Mouse (Mus musculus): ENCODE measurements around the gene Asnsd1.
"Not testable (repeated sequence)": the region's sequence is repeated elsewhere in the genome, so short reads cannot be mapped to it uniquely, and the experiment has no call there.

Gene Asnsd1

DNA sequence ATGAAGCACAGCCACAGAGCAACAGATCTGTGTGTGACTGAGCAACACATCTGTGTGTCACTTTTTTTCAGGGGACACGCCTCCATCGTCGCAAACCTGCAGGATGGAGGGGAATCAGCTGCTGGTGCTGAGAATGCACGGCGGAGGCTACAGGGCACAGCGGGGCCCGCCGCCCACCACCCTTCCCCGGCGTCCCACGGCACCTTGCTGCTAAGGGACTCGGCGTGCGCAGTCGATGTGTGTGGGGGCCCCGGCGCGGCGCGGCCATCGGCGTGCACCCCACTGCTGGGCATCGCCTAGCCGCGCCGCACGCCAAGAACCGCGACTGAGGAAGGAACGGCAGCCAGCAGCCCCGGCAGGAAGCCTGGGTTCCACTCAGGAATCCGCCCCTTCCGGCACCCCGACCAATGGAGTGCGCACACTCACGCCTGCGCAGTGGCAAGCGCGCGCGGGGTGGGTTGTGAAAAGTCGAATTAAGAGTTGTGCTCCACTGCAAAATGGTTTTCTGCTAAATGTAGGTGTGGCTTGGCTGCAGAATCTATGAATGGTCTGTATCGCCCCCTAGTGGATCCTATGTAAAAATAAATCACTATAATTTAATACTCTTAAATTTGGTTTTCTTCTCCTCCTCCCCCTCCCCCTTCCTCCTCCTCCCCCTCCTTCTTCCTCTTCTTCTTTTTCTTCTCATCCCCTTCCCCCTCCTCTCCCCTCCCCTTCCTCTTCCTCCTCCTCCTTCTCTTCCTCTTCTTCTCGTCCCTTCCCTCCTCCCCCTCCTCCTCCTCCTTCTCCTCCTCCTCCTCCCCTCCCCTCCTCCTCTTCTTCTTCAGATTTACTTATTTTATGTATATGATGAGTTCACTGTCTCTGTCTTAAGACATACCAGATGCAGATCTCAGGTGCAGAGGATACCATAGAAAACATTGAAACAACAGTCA is at the start of gene Asnsd1, which contains the start of the genes Asdurf and Gm28551:
Gene Asnsd1, minus strand, starts transcription at position 426 of the 935 bp plus-strand sequence.
Gene Asdurf, minus strand, starts transcription at position 293 of the 935 bp plus-strand sequence.
Gene Gm28551, minus strand, starts transcription at position 341 of the 935 bp plus-strand sequence.
- DNase-seq: peak; percentile 98

DNA sequence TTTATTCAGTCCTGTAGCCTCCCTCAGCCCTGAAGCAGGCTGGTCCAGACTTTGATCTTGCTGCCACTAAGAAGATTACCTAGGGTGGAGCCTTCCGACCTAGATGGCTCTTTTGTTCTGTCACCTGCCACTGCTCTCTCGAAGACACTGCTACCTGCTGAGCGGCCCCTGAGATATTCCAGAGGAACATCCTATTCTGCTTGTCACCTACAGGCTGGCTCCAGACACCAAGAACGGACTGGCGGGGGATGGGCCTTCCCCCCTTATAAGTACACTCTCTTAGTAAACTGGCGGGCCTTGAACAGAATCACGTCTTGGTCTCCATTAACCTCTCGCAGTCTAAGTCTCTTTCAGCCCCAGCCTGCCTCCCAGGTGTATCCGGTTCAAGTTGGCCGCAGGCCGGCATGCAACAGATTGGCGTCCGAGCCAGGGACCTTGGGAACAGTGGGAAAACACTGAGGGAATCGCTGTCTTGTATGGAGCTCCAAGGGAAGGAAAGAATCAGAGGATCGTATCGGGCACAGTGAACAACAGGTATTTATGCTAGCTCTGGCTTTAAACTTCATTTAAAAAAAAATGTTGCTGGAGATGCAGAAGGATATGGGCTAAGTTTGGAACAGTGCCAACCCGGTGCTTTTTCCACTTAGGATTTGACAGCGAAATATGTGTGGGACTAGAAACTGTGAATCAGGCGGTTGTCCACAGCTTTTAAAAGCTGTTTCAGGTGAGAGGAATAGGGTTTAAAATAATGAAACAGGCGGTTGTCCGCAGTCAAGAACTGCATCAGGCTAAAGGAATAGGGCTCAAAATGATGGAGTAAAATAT is 41.6 kb upstream of the Asnsd1 start:
- peak; percentile 25 to 52 for DNase-seq

DNA sequence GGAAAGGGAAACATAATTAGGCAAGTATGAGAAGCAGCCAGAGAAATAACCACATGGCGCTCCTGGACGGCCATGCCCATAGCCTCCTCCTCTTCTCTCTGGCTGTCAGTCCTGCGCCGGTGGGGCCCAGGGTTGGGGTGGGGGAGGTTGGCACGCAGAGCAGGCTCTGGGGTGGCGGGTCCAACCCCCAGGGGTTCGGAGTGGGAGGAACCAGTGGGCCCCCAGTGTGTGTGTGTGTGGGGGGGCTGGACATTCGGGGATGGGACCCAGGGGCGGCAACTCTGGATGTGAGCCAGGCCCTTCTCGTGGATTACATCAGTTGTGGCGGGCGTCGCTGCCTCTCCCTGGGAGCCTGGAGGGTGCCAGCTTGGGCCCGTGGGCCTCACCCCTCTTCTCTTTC is 36.2 kb upstream of the Asnsd1 start:
- DNase-seq: peak; percentile 28 to 40

DNA sequence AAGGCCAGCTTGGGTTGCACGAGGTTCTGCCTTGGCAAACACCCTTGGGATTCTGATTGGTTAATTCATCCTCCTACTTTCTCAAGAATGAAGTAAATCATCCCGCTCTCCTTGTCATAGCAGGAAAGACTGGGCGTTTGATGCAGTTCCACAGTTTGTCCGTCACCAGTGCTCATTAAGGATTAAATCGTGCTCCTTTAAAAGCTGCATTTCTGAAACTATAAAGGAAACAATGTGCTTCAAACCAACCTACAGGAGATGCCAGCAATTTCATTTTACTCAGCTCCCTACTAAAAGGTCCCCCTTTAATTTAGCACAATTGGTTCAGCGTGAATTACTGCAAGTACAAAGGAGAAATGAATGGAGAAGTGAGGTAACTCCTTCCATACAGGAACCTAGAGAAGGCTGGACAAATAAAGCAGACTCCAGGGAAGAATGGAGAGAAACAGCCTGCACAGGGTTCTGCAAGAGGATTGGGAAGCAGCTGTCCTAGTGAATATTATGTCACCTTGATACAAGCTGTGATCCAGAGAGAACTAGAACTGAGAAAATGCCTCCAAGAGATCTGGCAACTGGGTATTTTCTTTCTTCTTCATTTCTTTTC is 31.6 kb upstream of the Asnsd1 start:
- DNase-seq: no peak

DNA sequence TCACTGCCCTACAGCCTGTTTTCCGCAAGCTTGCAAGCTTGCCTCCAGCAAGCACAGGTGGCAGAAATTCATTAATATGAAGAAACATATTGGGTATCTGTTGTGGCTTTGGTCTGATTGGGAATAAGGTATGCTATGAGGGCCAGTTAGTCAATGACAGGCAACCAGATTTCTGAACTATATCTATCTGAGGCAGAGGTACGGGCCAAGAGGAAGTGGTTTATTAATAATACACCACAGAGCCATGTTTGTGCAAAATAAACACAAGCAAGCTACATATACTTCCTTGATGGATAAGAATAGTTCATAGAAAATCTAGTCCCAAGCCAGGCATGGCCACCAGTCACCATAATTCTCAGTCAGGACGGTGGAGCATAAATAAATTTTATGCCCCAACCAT is 25.2 kb upstream of the Asnsd1 start:
- DNase-seq: no peak

GRCm38 (mm10) chr1:53375965-53376364 is 23.4 kb upstream of the Asnsd1 start:
- not testable (repeated sequence) for DNase-seq

DNA sequence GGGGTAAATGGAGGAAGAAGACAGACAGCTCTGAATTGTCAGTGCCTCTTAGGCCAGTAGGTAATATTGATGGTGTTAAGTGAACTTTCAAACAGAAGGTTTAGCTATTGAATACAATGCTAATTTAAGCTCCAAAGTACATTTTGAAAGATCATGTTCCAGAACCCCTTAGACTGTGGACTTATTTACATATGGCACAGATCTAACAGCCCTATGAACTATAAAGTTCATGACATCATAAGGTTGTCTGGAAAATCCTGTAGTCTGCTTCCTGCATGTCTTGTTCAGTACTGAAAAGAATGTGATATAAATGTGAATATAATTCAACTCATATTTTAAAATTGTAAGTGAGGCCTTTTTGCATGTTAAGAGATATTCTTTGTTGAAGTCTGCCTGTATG is 6.4 kb upstream of the Asnsd1 start:
- DNase-seq: no peak

DNA sequence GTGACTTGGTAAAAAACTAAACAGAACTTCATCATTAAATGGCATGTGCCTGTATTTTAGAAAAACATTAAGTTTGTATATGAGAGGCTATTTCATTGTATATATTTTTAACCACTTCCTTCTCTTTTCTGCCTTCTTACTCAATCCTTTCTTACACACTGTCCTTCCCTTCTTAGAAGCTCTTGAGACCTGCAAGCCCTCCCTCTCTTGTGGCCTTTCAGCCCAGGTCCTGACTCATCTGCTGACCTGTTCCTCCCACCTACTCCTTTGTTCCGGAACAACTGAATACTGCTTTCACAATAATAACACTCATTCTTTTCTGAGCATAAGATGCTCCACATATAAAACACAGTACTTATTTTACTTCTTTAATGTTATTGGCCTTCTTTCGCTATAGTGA is 11.5 kb downstream of the Asnsd1 start:
- DNase-seq: no peak

DNA sequence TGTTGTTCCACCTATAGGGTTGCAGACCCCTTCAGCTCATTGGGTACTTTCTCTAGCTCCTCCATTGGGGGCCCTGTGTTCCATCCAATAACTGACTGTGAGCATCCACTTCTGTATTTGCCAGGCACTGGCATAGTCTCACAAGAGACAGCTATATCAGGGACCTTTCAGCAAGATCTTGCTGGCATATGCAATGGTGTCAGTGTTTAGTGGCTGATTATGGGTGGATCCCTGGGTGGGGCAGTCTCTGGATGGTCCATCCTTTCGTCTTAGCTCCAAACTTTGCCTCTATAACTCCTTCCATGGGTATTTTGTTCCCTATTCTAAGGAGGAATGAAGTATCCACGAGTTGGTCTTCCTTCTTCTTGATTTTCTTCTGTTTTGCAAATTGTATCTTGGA is 15.1 kb downstream of the Asnsd1 start:
- not testable (repeated sequence) for DNase-seq

GRCm38 (mm10) chr1:53335465-53335864 is 17.1 kb downstream of the Asnsd1 start:
- DNase-seq: no peak

DNA sequence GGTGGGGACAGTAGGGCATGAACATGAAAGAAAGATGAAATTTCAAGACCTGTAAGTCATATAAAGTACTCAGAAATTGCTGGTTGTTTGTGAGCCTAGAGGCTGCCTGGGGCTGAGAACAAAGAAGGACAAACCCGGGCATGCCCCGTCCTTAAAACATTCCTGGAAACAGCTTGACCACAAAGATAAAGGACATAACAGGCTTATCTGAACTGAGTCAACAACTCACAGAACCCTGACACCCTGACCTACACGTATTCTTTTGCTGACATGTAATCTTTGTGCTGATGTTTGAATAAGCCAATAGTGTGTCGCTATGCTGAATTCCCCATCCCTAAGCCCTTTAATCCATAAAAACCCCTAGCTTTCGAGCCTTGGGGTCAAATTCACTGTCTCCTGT is 19.0 kb downstream of the Asnsd1 start:
- DNase-seq: not testable (repeated sequence)

GRCm38 (mm10) chr1:53324827-53325494 is 27.6 kb downstream of the Asnsd1 start:
- no peak for DNase-seq

DNA sequence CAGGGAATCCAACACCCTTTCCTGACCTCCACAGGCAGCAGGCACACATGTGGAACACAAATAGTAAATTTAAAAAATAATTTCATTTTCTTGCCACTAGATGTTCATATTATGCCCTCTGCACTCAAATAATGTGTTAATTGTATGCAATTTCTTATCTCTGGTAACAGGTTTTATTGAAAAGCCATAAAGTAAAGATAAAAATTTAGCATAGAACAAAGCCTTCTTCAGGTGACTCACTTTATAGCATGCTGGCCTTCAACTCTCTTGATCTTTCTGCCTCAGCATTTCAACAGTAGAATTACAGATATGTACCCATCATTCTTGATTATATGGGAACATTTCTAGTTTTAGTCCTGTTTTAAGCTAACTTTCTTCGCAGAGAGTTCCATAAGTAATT is 28.3 kb downstream of the Asnsd1 start:
- DNase-seq: no peak

GRCm38 (mm10) chr1:53323254-53323653 is 29.3 kb downstream of the Asnsd1 start:
- no peak for DNase-seq

DNA sequence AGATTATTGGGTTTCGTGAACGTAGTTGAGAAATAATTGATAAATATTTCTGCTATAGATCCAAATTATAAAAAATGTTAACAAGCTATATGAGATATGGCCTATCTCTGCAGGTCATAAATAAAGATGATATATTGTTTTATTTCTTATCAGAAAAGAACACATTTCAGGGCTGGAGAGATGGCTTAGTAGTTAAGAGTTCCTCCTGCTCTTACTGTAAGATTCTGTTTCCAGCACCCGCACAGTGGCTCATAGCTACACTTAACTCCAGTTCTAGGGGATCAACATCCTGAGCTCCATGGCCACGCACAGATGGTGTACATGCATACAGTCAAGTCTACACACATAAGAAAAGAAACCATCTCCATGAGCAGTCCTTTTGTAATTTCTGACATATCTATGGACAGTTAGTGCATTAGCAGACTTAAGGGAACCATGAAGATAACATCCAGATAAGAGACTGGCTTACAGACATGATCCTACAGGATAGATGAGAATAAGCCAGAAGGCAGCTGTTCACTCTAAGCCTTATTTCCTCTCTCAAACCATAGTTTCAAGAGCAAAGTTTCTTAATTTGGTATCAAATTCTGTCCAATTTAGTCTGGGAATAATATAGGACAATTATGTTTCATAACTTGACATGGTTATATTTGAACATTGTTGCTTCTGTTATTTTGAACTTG is 30.7 kb downstream of the Asnsd1 start:
- DNase-seq: no peak

DNA sequence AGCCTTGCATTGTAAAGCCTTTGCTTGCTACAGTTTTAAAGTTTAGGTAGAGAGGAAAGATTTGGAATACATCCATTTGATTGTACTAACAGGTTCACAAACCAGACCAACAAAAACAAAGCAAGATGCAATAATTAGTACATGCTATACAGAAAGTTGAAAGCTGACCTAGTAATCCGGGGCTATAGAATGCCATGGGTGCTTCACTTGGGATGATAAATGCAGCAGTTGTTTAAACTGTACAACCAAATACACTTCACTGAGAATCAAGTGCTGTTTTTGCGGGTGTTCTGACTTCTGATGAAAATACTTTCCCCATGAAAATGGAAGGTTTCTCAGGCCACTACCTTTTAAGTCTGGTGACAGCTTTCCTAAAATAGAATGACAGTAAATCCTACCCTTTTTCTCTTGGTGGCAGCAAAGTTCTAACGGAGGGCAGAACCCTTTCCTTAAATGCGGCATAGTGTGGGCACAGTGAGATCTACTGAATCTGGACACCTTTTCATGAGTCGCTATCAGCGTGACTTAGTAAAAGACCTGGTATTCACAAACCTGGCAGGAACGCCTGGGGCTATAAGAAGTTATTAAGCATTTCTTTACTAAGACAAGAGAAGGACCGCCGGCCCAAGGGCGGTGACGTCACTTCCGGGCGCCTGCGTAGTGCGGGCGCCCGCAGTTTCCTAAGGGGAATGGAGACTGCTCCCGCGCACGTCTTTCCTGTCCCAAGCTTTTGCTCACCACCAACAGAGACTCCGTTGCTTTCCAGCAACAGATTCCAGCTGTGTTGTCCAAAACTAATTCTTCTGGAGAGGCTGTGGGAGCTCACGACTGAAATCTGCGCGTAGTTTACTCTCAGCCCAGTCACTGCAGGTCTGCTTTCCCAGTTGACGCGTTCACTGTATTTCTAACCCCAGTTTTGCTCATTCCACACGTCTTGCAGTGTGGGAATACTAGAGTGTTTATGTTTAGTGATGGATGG is 39.3 kb downstream of the Asnsd1 start, which contains the start of gene Osgepl1:
Gene Osgepl1, plus strand, starts transcription at position 636 of the 979 bp plus-strand sequence.
- peak; percentile 94 to 95 for DNase-seq

DNA sequence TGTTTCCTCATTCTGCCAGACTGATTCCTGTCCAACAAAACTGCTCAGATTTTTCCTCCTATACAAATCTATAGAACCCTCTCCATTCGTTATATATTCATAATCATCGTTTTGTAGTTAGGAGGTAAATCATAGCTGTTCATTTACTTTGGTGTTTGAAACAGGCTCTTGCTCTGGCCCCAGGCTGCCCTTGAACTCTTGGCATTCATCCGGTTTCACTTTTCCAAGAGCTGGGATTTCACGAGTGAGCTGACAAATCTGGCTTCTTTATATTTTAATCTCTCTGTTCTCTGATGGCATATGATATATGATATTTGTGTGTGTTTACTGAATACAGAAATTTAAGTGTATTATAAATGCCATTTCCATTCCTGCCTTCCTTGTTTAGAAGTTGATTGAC is 52.0 kb downstream of the Asnsd1 start:
- DNase-seq: no peak

GRCm38 (mm10) chr1:53296581-53297383 is 55.8 kb downstream of the Asnsd1 start, which contains the start of the genes Pms1, Ormdl1 and Gm28778:
Pms1 (minus strand) TSS chr1:53297018.
Ormdl1 (plus strand) TSS chr1:53297095.
Gm28778 (plus strand) TSS chr1:53297111.
- peak; percentile 98 for DNase-seq
